Mouse (Mus musculus): ENCODE results near the gene Glul.
"Not testable (repeated sequence)": the region's sequence is repeated elsewhere in the genome, so short reads cannot be mapped to it uniquely, and the experiment has no call there.

The Glul gene

GRCm38 (mm10) chr1:153899731-153900380 is at the start of gene Glul, which contains the start of gene Teddm2:
Gene Glul (plus strand): TSS chr1:153899944.
Gene Teddm2 (minus strand): TSS chr1:153900228.
- peak; percentile 96 for DNase-seq (ENCODE audit: low read depth)

GRCm38 (mm10) chr1:153852696-153853095 is 47.0 kb upstream of the Glul start:
- not testable (repeated sequence) for DNase-seq (ENCODE audit: low read depth)

GRCm38 (mm10) chr1:153855946-153856345 is 43.8 kb upstream of the Glul start:
- DNase-seq (ENCODE audit: low read depth): no peak

- no peak for DNase-seq (ENCODE audit: low read depth)
Observed at GRCm38 (mm10) chr1:153874045-153874444, 25.7 kb upstream of the Glul start, which contains the start of gene Teddm1b. Gene Teddm1b (plus strand): TSS chr1:153874345.

- not testable (repeated sequence) for DNase-seq (ENCODE audit: low read depth)
Observed at GRCm38 (mm10) chr1:153880391-153880790, 19.4 kb upstream of the Glul start.

- DNase-seq (ENCODE audit: low read depth): no peak
Observed at GRCm38 (mm10) chr1:153886024-153886633, 13.6 kb upstream of the Glul start.

- no peak for DNase-seq (ENCODE audit: low read depth)
Observed at GRCm38 (mm10) chr1:153890121-153890520, 9.6 kb upstream of the Glul start.

- no peak for DNase-seq (ENCODE audit: low read depth)
Observed at GRCm38 (mm10) chr1:153891442-153891841, 8.3 kb upstream of the Glul start, which contains the start of gene Teddm1a. Gene Teddm1a (plus strand): TSS chr1:153891742.

GRCm38 (mm10) chr1:153893746-153894145 is 6.0 kb upstream of the Glul start:
- no peak for DNase-seq (ENCODE audit: low read depth)

GRCm38 (mm10) chr1:153894201-153894893 is 5.4 kb upstream of the Glul start:
- DNase-seq (ENCODE audit: low read depth): no peak

GRCm38 (mm10) chr1:153894979-153895378 is 4.8 kb upstream of the Glul start:
- peak; percentile 87 for DNase-seq (ENCODE audit: low read depth)

GRCm38 (mm10) chr1:153897196-153897595 is 2.5 kb upstream of the Glul start:
- DNase-seq (ENCODE audit: low read depth): no peak

GRCm38 (mm10) chr1:153898989-153899730 is 584 bp upstream of the Glul start:
- DNase-seq (ENCODE audit: low read depth): peak; percentile 14

GRCm38 (mm10) chr1:153900381-153900780 is 637 bp downstream of the Glul start:
- no peak for DNase-seq (ENCODE audit: low read depth)

GRCm38 (mm10) chr1:153900860-153901730 is 1.4 kb downstream of the Glul start:
- DNase-seq (ENCODE audit: low read depth): peak; percentile 52

GRCm38 (mm10) chr1:153903006-153903405 is 3.3 kb downstream of the Glul start:
- DNase-seq (ENCODE audit: low read depth): no peak

- DNase-seq (ENCODE audit: low read depth): no peak
Observed at GRCm38 (mm10) chr1:153904236-153904635, 4.5 kb downstream of the Glul start.

GRCm38 (mm10) chr1:153905884-153906283 is 6.1 kb downstream of the Glul start:
- no peak for DNase-seq (ENCODE audit: low read depth)

- no peak for DNase-seq (ENCODE audit: low read depth)
Observed at GRCm38 (mm10) chr1:153908208-153908607, 8.5 kb downstream of the Glul start.

- DNase-seq (ENCODE audit: low read depth): no peak
Observed at GRCm38 (mm10) chr1:153908741-153909140, 9.0 kb downstream of the Glul start.

All from induced T-regulatory cell, adult 2 months (primary cell).